Mouse (Mus musculus): ENCODE results near the gene Catsper3. TPM values are rescaled to one million over a fixed set of nuclear protein-coding genes. Genes with fewer than 3 reads are reported as not detected.

Catsper3 gene
- total RNA-seq, 1 experiment from 2014 or later: 0.30 TPM

DNA sequence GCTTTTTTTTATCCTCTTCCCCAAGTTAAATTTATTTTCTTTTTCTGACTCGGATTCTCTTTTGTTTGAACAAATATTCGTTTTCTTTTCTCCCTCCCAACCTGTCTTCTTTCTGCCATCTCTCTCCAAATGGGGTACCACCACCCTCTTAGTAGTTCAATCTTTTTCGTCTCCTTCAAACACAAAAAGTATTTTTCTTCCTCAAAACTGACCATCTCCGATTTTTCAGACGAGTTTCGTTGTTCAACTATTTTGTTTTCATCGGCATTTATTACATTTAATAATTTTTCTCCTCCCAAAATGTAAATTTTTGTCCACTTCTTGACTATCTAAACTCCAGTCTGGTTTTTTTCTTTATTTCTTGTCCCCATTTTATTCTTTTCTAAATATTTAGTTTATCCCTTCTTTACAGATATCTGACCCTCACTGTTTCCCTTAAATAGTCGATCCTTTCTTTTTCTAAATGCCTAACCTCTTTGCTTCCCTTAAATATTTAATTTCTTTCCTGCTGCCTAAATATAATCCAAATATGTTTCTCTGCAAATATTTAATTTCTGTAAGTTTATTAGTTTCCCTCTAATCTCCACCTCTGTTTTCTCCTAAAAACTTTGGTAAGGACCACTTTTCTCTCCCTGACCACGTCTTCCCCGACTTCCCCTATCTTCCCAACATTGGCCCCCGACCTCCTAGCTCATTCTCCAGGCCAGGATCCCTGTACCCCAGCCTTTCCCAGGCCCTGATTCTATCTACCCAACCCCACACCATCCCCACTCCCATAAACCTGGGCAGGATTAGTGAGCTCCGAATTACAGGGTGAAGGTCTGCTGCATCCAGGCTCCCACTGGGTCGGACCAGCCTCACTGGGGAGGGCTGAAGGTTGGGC lies 42.7 kb downstream of the Catsper3 start:
- no peak for DNase-seq

GRCm38 (mm10) chr13:55827679-55828140 lies 43.3 kb downstream of the Catsper3 start:
- no peak for DNase-seq

GRCm38 (mm10) chr13:55828141-55829017 lies 44.0 kb downstream of the Catsper3 start:
- DNase-seq: no peak

DNA sequence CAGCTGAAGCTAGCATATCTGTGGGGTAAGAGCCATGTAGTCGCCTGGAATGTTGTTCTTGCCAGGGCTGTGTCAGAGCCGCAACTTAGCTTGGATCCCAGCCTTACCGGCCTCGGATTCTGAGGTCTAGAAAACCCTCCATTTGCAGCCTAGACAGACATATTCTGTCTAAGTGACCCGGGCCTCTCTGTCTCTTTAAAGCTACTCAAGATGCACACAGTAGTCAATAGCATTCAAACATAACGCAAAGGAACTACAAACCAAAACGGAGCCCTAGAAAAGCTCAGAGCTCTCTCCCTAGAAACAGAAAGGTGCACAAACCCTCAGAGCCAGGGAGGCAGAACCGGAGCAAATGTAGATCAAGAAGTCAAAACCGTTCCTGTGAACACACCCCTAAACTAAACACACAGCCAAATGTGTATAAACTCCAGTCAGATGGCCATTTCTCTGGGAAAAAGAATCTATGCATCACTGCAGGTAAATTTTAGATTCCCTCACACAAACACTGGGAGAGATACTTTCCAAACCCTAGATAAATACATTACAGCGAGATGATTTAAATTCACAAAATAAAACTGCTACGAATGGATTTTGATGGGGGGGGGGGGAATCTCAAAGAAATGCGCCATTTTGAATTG lies 44.8 kb downstream of the Catsper3 start:
- no peak for DNase-seq

- no peak for DNase-seq
Measured at GRCm38 (mm10) chr13:55830081-55830832, 45.9 kb downstream of the Catsper3 start.

DNA sequence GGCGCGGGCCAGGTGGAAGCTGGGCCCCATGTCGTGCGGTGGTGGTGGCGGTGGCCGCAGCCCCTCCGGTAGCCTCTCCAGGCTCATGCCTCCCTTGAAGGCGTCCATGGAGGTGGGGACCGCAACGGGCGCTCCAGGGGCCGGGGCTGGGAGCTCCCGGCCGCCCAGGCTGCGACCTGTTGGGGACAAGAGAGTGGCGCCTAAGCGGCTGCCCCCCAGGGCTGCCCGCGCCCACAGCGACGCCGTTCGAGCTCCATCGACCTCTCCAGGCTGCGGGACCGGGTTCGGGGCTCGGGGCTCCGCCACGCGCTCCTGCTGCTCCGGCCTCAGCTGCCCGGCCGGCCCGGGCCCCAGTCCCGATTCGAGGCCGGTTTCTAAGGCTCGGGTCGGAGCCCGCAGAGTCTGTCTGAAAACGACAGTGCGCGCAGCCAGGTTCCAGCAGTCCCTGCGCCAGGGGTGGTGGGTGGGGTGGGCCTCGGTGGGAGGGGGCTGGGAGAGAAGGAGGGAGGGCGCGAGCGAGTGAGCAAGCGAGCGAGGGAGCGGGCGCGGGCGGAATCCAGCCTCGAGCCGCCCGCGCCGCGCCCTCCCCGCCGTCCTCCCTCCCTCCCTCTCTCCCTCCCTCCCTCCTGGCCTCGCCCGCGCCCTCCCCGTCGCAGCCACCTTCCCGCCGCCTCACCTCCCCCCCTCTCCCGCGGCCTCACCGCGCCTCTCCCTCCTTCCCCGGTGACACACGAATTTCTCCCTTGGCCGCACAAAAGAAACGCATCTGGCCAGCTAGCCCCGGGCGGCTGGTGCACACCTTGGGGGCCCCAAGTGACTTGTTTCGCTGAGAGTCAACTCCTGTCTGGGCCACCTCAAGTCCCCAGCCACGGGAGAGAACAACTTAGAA lies 46.7 kb downstream of the Catsper3 start:
- DNase-seq: no peak

DNA sequence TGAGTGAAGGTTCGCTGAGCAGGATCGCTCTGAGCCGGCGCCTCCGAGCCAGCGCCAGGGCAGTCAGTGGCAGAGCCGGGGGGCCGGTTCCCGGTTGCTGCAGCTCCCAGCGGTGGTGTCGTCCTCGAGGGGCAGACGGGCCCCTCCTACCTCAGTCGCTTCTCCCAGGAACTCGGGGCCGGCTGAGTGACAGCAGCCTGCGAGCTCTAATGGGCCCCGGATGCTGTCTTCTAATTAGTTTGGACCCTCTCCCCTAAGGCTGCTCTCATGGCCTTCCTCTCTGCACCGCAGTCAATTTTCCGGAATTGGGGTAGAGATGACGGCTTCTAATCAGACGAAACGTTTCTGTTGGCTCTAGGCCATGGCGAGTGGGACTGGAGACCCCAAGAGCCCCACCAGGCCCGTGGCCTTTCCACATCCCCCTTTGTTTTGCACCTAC lies 47.4 kb downstream of the Catsper3 start:
- no peak for DNase-seq

DNA sequence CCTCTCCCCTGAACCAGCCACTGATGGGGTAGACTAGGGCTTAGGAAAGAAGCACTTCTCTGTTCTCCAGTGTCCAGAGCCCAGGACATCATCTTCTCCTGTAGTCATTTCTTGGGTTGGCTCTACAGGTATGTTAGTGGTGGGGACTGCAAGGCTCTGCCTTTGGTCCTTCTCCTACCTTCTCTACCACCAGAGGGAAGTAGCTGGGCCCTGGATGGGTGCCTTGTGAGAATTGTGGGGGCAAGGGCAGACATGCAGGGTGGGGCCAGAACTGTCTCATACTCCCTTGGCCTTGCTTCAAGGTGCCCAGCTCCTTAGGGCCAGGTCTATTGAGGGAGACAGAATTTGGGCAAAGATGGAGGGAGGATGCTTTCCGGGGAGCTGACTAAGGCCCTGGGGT lies 48.2 kb downstream of the Catsper3 start:
- no peak for DNase-seq

DNA sequence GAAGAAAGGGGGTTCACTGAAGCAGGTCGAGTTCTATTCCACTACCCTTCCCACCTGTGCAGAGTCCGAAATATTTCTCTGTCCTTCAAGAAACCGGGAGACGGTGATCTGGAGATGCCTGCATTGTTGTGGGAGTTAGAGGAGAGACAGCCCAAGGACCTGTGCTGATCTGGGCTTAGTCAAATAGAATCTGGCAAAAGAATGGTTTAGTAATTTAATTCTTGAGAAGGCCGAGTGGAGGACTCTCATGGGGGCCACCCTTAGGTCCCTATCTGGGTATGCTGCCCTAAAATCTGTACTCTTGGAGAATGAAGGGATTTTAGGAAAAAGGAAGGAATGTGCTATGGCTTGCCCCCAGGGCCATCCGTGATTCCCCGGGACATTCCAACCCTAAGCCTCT lies 49.6 kb downstream of the Catsper3 start:
- no peak for DNase-seq

GRCm38 (mm10) chr13:55834667-55835066 lies 50.3 kb downstream of the Catsper3 start:
- no peak for DNase-seq

DNA sequence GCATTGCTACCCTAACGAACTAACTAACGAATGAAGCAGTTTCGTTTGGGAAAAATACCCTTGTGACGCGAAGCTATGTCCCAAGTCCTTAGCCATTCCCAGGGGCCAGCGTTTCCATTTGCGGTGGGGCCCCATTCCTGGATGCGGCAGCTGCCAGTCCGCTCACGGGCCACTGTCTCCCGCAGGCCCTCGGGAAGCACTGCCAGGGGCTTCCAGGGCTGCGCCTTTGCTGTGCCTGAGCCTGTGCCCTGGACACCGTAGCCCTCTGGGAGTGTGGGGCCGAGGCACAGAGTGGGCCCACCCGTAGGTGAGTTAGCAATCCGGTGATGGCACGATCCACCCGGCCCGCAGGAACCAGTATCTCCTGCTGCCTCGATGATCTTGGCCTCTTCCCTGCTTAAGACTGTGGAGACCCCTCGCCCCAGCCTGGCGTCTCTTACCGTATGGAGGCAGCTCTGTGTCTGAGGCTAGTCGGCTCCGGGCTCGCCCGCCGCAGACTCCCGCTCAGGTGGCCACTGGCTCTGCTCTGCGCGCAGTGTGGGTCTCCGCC lies 51.3 kb downstream of the Catsper3 start:
- no peak for DNase-seq

DNA sequence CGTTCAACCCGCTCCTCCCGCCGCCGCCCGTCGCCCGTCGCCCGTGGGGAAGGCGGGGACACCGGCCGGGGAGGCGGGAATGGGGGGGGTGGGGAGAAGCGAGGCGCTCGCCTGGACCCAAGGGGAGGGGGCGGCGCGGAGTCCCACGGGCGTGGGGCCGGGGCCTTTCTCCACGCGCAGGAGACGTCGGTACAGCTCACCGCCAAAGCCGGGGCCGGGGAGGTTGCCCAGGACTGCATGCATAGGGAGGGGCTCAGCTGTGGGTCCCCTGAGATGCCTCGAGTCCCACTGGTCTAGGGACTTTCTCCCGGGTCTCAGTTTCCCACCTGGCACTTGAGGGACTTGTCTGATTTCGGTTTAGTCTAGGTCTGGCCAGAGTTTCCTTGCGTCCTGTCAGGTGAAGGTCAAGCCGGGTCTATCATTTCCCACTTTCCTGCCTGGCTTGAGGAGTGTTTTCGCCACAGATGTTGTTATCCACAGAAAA lies 51.8 kb downstream of the Catsper3 start, which contains the start of gene Pitx1:
TSS of gene Pitx1 (minus strand) at position 51 of the 484 bp plus-strand sequence.
- no peak for DNase-seq

- no peak for DNase-seq
Measured at GRCm38 (mm10) chr13:55836786-55837780, 52.7 kb downstream of the Catsper3 start.

DNA sequence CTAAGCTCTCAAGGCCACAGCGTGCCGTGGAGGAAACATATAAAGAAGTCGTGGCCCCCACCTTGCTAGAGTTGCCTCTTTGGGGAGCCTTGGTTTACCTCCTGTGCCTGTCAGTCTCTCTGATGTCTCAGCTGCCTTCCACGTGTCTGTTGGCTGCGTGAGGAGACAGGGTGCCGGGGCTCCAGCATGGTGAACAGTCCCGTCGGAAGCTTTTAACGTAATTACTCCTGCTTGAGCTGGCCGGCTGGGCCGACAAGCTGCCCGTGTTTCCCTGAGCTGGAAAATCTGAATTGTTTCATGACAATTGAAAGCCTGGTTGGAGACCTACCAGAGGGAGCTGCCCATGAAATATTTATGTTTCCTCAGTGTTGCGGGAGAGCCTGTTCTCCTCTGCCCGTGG lies 55.9 kb downstream of the Catsper3 start:
- DNase-seq: no peak

DNA sequence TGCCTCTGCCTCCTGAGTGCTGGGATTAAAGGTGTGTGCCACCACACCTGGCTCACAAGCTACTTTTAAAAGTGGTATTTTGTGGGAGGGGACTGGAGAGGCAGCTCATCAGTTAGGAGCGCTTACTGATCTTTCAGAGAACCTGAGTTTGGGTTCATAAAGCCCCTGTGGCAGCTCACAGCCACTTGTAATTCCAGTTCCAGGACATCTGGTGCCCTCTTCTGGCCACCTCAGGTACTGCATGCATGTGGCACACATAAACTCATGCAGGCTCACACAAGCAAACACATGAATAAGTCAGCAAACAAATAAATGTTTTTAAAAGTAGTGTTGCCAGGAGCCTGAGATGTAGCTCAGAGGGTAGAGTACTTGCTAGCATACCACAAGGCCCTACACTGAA lies 59.3 kb downstream of the Catsper3 start:
- DNase-seq: no peak

- no peak for DNase-seq
Measured at GRCm38 (mm10) chr13:55847805-55848204, 63.4 kb downstream of the Catsper3 start.

DNA sequence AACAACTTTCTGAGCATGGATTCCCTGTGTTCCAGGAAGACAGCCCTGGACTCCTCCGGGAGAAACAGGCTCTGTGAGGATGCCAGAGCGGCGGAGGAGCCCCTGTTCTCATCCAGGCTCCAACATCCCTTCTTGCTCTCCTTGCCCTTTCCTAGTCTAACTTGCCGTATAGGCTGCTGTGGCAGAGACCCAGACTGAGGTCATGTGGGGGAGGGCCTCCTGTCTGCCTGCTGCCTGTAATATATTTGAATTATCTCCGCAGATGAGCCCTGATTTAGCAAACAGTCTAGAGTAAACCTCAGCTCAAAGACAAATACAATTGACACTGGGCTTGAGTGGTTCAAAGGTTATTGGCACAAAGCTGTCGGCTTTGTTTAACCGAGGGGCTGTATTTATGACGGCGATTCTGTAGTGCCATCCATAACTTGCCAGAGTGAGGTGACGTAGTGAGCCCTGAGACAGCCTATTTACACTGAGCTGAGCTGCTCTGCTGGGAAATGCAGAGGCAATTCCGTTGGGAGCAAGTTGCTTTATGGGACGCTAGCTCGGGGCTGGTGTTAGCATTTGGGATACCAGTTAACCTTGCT lies 64.3 kb downstream of the Catsper3 start:
- no peak for DNase-seq

DNA sequence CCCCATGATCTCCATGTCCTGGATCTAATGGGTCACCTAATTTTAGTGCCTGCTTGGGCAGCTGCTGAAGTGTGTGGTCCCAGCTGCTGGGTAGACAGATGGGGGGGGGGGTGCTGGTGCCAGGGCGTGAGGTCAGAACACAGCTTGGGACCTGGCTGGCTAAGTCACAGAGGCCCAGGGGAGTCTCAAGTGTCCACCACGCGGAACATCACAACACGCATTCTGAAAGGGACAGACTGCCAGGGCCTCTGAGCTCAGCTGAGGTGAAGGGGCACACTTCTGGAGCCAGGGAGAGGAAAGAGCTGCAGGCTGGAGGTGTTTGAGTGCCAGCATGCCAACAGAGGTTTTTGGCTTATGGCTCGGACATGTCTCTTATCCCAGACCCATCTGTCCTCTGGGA lies 66.4 kb downstream of the Catsper3 start:
- DNase-seq: no peak

Data from adrenal gland, postnatal 25 days (tissue).